Comparison of ENCODE assay signal across 21 mouse cellular contexts in genomic region chr2:173349910-173350309, GRCm38 (mm10).
DNase-seq lines count a peak whose midpoint lies in the region; ATAC-seq lines count a peak whose summit lies in the region.
"Had no signal": no experiment of that assay in that cellular context is flagged by ENCODE, and none has a peak within 500 bp of the region (broad histone marks: within the 10 kb centered on the region; RNA-seq: fewer than 3 reads in every experiment).

No protein-coding gene starts in this region.

- no peak for ATAC-seq in heart, embryonic 16.5 days (replicated peaks; ENCODE audit: extremely low read depth, insufficient read depth, low FRiP score)
- ATAC-seq in CD4-positive, CD25-positive, alpha-beta regulatory T cell, adult 4 months: peak; percentile 53
- ATAC-seq in embryonic facial prominence, embryonic 15.5 days (ENCODE audit: insufficient number of reproducible peaks, low FRiP score, low TSS enrichment, low read depth): no peak
- ATAC-seq in forebrain, embryonic 15.5 days (replicated peaks): no peak
- ATAC-seq: forebrain, embryonic 13.5 days; hindbrain, embryonic 16.5 days; intestine, embryonic 16.5 days had no signal

- H3K27ac ChIP-seq in heart, embryonic 16.5 days (ENCODE audit: low read length): peak overlapping the region; percentile 24; the same call in 1 of the 2 replicates
- 0 out of 2 replicates have a peak overlapping the region, but pooled peaks have one; percentile 28 for H3K27ac ChIP-seq in embryonic facial prominence, embryonic 15.5 days (replicated peaks)
- H3K27ac ChIP-seq in forebrain, embryonic 15.5 days (replicated peaks): no peak overlapping the region
- H3K27ac ChIP-seq: embryonic facial prominence, embryonic 13.5 days; forebrain, embryonic 13.5 days; layer of hippocampus, adult 2 months; limb, embryonic 10.5 days had no signal

- peaks cover 34% of the 10 kb centered on the region for H3K4me1 ChIP-seq in heart, embryonic 16.5 days (ENCODE audit: control insufficient read depth, insufficient read depth, low read length)
- peaks cover 46% of the 10 kb centered on the region for H3K4me1 ChIP-seq in embryonic facial prominence, embryonic 15.5 days
- H3K4me1 ChIP-seq in forebrain, embryonic 15.5 days: peaks cover 13% of the 10 kb centered on the region
- H3K4me1 ChIP-seq: forebrain, embryonic 13.5 days had no signal

- WGBS in heart, embryonic 16.5 days: 82% methylated on average over 4 of the region's 4 CpGs
- 83% methylated on average over 4 of the region's 4 CpGs for WGBS in embryonic facial prominence, embryonic 15.5 days
- 93% methylated on average over 4 of the region's 4 CpGs for WGBS in forebrain, embryonic 15.5 days

- no peaks in the 10 kb centered on the region for H3K9me3 ChIP-seq in heart, embryonic 16.5 days (replicated peaks; ENCODE audit: control insufficient read depth, low read length)
- no peaks in the 10 kb centered on the region for H3K9me3 ChIP-seq in embryonic facial prominence, embryonic 15.5 days (replicated peaks)
- no peaks in the 10 kb centered on the region for H3K9me3 ChIP-seq in forebrain, embryonic 15.5 days
- H3K9me3 ChIP-seq: embryonic facial prominence, embryonic 13.5 days; heart, embryonic 12.5 days; limb, embryonic 10.5 days had no signal

- intact Hi-C loops in heart, postnatal 36 days (cut with DNase I): loop anchor here (5.0 kb wide), 1 partner anchor 102 kb away; no protein-coding TSS in a partner anchor

- no peaks in the 10 kb centered on the region for H3K36me3 ChIP-seq in heart, embryonic 16.5 days (ENCODE audit: control insufficient read depth, insufficient read depth)
- no peaks in the 10 kb centered on the region for H3K36me3 ChIP-seq in embryonic facial prominence, embryonic 15.5 days
- H3K36me3 ChIP-seq in splenic B cell, adult 2 months (ENCODE audit: control insufficient read depth, insufficient read depth, low read length, poor library complexity, severe bottlenecking): no peaks in the 10 kb centered on the region
- H3K36me3 ChIP-seq in forebrain, embryonic 15.5 days: no peaks in the 10 kb centered on the region
- H3K36me3 ChIP-seq: embryonic facial prominence, embryonic 13.5 days; heart, embryonic 12.5 days; limb, embryonic 10.5 days had no signal

- DNase-seq in heart, postnatal 36 days: no peak
- peak; percentile 29 for DNase-seq in splenic B cell, adult 2 months (ENCODE audit: low read depth, low spot score)
- no peak for DNase-seq in spleen, adult 12 weeks (ENCODE audit: low spot score)
- DNase-seq: adrenal gland, postnatal 14 days; cerebellum, postnatal 10 days; kidney, adult 9 months; kidney, postnatal 14 days; midbrain, embryonic 14.5 days; right cerebral cortex, postnatal 14 days; spleen, adult 18-20 months had no signal

- H3K9ac ChIP-seq in heart, embryonic 16.5 days (ENCODE audit: low read length): no peak overlapping the region
- no peak overlapping the region for H3K9ac ChIP-seq in embryonic facial prominence, embryonic 15.5 days
- no peak overlapping the region for H3K9ac ChIP-seq in forebrain, embryonic 15.5 days (replicated peaks)
- H3K9ac ChIP-seq: embryonic facial prominence, embryonic 13.5 days; forebrain, embryonic 13.5 days; heart, embryonic 12.5 days had no signal

- no peak overlapping the region for H3K4me2 ChIP-seq in heart, embryonic 16.5 days (ENCODE audit: low read depth, low read length)
- H3K4me2 ChIP-seq in embryonic facial prominence, embryonic 15.5 days (replicated peaks): no peak overlapping the region
- H3K4me2 ChIP-seq in forebrain, embryonic 15.5 days (replicated peaks): no peak overlapping the region
- H3K4me2 ChIP-seq: embryonic facial prominence, embryonic 13.5 days; forebrain, embryonic 13.5 days; heart, embryonic 12.5 days had no signal

- no peaks in the 10 kb centered on the region for H3K27me3 ChIP-seq in heart, embryonic 16.5 days (ENCODE audit: control insufficient read depth, insufficient read depth, low read length)
- no peaks in the 10 kb centered on the region for H3K27me3 ChIP-seq in embryonic facial prominence, embryonic 15.5 days
- no peaks in the 10 kb centered on the region for H3K27me3 ChIP-seq in splenic B cell, adult 2 months (ENCODE audit: control insufficient read depth, insufficient read depth, low read length, poor library complexity, severe bottlenecking)
- H3K27me3 ChIP-seq in forebrain, embryonic 15.5 days: no peaks in the 10 kb centered on the region
- H3K27me3 ChIP-seq: embryonic facial prominence, embryonic 13.5 days; forebrain, embryonic 13.5 days had no signal

- no peak overlapping the region for H3K4me3 ChIP-seq in heart, embryonic 16.5 days (ENCODE audit: low read length)
- no peak overlapping the region for H3K4me3 ChIP-seq in embryonic facial prominence, embryonic 15.5 days (replicated peaks)
- H3K4me3 ChIP-seq in forebrain, embryonic 15.5 days: no peak overlapping the region
- H3K4me3 ChIP-seq: embryonic facial prominence, embryonic 13.5 days; forebrain, embryonic 13.5 days; heart, embryonic 12.5 days; layer of hippocampus, adult 2 months; limb, embryonic 10.5 days had no signal
